Mouse (Mus musculus) left cerebral cortex, postnatal 14 days (tissue): Measurements from ENCODE around the gene Gm21983. TPM values are rescaled to one million over a fixed set of nuclear protein-coding genes. Genes with fewer than 3 reads are reported as not detected.
A peak's percentile ranks its signal among the peaks of the same experiment; 100 is the strongest.

Source experiments
- DNase-seq, 2 experiments: peaks; one replicate each; pipeline ENCODE4 v3.0.0; 2021 to 2022; ENCODE audit warnings: low spot score in 2 of 2, mixed read lengths in 1 of 2
- intact Hi-C: fragments of 180-260 bp; cut with DNase I; formaldehyde crosslinking; loops from one replicate; pipeline ENCODE4 v1.15.1; 2025
- microRNA-seq, 2 experiments: library from miRNA; unstranded; fragments of <30 nt; microRNA quantifications; one replicate each; pipeline ENCODE4 v1.2.0; 2022
- total RNA-seq, 2 experiments: library from RNA; stranded (reverse); gene quantifications; 2 replicates each; pipeline ENCODE4 v1.2.3; 2021

Gene Gm21983
- total RNA-seq, 2 experiments from 2014 or later: not detected

- intact Hi-C loops: loop anchor here (5.0 to 10.0 kb wide), 2 partner anchors 351 to 1273 kb away; no protein-coding TSS in a partner anchor
- DNase-seq: peak; percentile 45 to 70
These were observed 52.7 kb downstream of the Gm21983 start for GRCm38 (mm10) chr7:27128162-27128561.

GRCm38 (mm10) chr7:27124969-27125368 lies 55.9 kb downstream of the Gm21983 start:
- no peak for DNase-seq
- intact Hi-C loops: loop anchor here (5.0 to 10.0 kb wide), 2 partner anchors 348 to 1270 kb away; no protein-coding TSS in a partner anchor

DNA sequence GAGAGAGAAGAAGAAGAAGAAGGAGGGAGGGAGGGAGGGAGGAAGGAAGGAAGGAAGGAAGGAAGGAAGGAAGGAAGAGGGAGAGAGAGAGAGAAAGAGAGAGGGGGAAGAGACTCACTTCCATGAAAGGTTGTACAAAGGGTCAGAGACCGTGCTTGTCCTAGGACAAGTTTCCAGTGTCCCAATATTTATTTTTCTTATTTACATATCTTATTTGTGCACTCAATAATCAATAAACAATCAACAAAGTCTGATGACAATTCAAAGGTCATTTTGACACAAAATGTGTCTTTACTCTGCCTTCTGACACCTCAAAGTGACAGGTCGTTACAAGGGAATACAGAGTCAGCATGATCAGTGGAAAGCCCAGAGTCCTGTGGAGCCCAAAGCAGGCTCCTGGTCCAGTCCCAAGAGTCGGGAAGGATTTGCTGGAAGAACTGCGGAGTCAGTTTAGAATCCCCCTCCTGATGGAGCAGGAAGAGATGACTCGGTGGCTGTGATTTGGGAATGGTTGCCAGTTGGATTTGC lies 56.5 kb downstream of the Gm21983 start:
- intact Hi-C loops: loop anchor here (10.0 kb wide), 1 partner anchor 1270 kb away; no protein-coding TSS in a partner anchor
- DNase-seq: no peak

DNA sequence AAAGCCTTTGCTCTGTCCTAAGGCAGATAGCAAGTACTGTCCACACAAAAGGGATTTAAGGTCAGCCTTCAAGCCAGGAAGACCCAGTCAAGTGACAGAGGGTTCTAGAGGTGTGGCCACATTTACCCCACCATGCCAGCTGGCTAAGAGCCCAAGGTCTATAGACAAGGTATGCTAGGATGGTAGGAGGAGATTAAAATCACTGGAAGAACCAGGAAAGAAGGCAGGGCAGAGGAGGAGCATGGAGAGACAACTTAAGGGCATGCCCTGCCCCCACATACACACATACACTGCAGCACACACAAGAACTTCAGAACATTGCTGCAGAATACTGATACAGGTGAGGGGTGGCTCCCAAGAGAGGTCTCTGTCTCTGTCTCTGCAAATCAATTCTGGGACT lies 61.2 kb downstream of the Gm21983 start, which contains the start of gene Cyp2f2:
Gene Cyp2f2, plus strand, starts transcription at position 234 of the 400 bp plus-strand sequence.
- intact Hi-C loops: loop anchor here (10.0 kb wide), 1 partner anchor 1265 kb away; no protein-coding TSS in a partner anchor
- no peak for DNase-seq

Small RNAs within 50 kb of the gene (microRNA-seq; reads per million reads assigned to microRNA genes)
- gene Mir1191 (0 reads per million in 2 experiments), gene Mir3101 (0 to 0.79 reads per million in 2 experiments)

Other genes with a start within 250 kb of the Gm21983 start
- not detected for gene Cyp2a22, start 241.7 kb downstream of the Gm21983 start, total RNA-seq
- gene Cyp2a12, start 152.0 kb downstream of the Gm21983 start, total RNA-seq: not detected
- gene Cyp2f2, start 61.2 kb downstream of the Gm21983 start, total RNA-seq: under 1 TPM; 0.23 to 0.86 TPM
- not detected for gene Cyp2t4, start 27.4 kb downstream of the Gm21983 start, total RNA-seq
- gene Egln2, start 14.3 kb downstream of the Gm21983 start, total RNA-seq: 100 to 1,000 TPM in 1 of 2 experiments, 10 to 100 TPM in 1; 90.8 to 100 TPM
- 10 to 100 TPM; 86.7 to 94.7 TPM for gene Rab4b, start 2.2 kb downstream of the Gm21983 start, total RNA-seq
- gene Mia, start 71 bp upstream of the Gm21983 start, total RNA-seq: 1 to 10 TPM; 1.6 to 3.3 TPM
- 10 to 100 TPM; 18.9 to 21.3 TPM for gene BC024978, start 14.7 kb upstream of the Gm21983 start, total RNA-seq
- gene Snrpa, start 15.2 kb upstream of the Gm21983 start, total RNA-seq: 10 to 100 TPM; 81.3 to 81.8 TPM
- gene Itpkc, start 47.6 kb upstream of the Gm21983 start, total RNA-seq: 1 to 10 TPM; 7.3 to 8.0 TPM
- gene Coq8b, start 51.9 kb upstream of the Gm21983 start, total RNA-seq: 10 to 100 TPM; 31.2 to 34.8 TPM
- gene Numbl, start 77.3 kb upstream of the Gm21983 start, total RNA-seq: 100 to 1,000 TPM; 134 to 139 TPM
- 10 to 100 TPM; 62.5 to 62.6 TPM for gene Ltbp4, start 156.6 kb upstream of the Gm21983 start, total RNA-seq
- 10 to 100 TPM; 22.2 to 27.4 TPM for gene Shkbp1, start 174.9 kb upstream of the Gm21983 start, total RNA-seq
- gene Gm20479, start 176.3 kb upstream of the Gm21983 start, total RNA-seq: not detected